Mouse (Mus musculus) spleen, adult 12 weeks (tissue): ENCODE measurements around the gene Cacna1d.
A peak's percentile ranks its signal among the peaks of the same experiment; 100 is the strongest.

ENCODE experiments used
- DNase-seq: peaks from one replicate; pipeline ENCODE4 v3.0.0; 2022; ENCODE audit warnings: low spot score

Gene Cacna1d

GRCm38 (mm10) chr14:30458820-30459219 is 32.4 kb downstream of the Cacna1d start:
- no peak for DNase-seq

- DNase-seq, result peak; percentile 32
Measured at GRCm38 (mm10) chr14:30457897-30458296, 33.4 kb downstream of the Cacna1d start.

- DNase-seq, result no peak
Measured at GRCm38 (mm10) chr14:30457436-30457835, 33.8 kb downstream of the Cacna1d start.

GRCm38 (mm10) chr14:30455801-30456595 is 35.3 kb downstream of the Cacna1d start:
- DNase-seq, result no peak

- no peak for DNase-seq
Measured at GRCm38 (mm10) chr14:30439915-30440314, 51.3 kb downstream of the Cacna1d start.

DNA sequence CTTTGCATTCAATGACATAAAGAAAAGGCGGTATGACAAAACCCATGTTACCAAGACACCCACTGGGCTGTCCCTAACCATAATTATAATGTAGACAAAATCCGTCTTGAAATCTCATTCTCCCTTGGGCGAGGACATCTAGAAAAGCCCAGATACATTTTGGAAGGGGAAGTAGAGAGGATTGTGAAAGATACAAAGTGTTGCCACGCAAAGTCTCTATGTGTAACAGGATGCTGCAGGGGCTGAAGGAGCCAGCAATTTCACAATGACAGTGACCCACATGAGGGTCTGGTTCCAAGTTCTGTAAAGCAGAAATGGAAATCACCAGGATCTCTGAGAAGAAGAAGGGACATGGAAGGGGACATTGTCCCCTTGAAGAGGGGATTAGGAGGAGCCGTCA is 55.9 kb downstream of the Cacna1d start:
- DNase-seq, result no peak

DNA sequence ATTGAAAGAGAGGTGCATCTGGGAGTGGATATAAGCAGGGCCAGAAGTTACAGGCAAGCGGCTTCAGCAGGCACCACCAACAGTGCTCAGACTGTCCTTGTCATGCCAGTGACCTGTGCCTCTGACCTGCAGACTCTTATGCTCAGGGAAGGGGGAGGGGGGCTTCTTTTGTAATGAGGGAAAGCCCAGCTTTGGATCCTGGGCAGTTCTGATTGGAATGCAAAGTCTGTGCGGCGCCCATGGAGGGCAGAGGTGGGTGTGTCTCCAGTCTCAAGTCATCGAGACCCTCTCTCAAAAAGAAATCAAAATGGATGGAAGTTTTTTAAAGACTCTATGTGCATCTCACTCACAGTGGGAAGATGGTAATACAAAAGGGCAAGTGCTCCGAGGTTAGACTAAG is 60.8 kb downstream of the Cacna1d start:
- DNase-seq, result no peak

DNA sequence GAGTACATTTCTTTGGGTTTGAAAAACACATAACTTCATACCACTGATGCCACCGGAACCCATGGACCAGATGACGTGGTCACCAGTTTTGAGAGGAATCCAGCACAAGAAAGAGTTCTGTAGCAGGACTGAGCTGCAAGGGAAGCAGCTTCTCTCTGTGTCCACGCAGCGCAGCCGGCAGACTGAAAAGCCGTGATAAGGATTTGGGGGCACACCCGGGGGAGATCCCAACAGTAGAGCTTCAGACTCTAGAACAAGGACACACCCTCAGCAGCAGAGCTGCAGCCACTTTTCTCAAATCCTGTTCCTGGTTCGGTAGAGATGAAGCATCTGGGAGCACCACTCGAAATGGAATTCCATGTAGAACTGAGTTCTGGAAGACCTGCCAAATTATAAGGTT is 61.2 kb downstream of the Cacna1d start:
- DNase-seq, result no peak

GRCm38 (mm10) chr14:30429606-30430005 is 61.6 kb downstream of the Cacna1d start:
- no peak for DNase-seq

DNA sequence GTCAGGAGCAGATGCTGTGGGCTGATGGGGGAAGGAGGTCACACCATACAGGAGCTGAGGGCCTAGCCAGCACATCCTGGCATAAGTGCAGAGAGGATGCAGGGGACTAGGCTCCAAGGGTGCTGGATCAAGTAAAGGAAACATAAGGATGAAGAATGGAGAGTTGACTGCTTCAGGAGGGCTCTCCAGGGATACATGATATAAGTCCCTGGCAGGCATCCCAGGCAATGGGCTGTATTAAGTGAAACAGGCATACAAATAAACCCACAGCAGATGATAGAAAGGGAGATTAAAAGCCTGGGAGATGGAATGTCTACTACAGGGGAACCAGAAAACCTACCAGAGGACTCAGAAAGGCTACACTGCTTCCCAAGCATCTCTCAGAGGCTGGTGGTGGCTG is 62.5 kb downstream of the Cacna1d start:
- DNase-seq, result no peak

- DNase-seq, result no peak
Measured at GRCm38 (mm10) chr14:30425876-30426275, 65.4 kb downstream of the Cacna1d start.

DNA sequence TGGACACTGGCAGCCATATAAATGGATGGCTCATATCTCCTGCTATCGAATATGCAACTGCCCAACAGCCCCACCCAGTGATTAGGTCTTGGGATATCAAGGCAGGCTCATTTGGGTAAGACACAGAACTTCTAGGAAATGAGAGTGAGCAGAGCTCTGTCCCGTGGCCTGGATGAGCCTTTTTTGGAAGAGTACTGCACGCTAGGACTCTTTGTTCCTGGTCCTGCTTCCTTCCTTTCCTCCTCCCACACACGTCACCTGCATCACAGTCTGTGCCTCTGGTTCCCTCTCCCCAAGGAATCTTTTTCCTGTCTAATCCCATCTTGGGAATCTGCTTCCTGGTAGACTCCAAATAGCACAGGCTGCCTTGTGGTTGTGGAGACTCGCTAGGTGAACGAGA is 66.1 kb downstream of the Cacna1d start:
- no peak for DNase-seq

GRCm38 (mm10) chr14:30424638-30425037 is 66.6 kb downstream of the Cacna1d start:
- DNase-seq, result no peak

DNA sequence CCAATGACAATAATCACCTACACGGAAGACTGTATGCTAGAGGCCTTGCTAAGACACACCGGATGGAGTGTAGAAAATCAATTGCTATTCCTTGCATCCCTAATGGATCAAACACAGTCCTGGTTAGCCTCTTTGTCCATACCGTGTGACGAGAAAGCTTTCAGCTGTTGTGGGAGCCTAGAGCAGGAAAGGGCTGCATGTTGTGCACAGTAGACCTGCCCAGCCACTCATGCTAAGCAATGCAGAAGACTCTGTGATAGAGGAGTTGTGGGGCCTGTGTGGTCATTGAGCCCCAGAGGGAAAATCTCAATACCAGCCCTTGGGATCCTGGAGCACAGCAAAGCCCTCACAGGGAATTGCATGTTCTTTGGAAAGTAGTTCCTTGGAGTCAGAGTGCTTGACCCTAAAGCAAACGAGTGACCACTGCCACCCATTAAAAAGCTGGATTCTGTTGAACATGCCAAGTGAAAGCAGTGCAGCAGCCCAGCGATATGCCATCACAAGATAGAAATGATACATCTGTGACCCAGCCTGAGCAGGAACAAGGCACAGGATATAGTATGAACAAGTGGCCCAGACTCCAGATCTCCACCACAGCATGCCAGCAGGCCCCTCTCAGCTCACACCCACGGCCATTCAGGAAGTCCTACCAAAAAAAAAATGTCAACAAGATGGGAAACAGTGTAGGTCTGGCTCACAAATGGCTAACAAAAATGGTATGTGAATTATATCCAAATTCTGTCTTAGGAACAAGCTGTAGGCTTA is 68.7 kb downstream of the Cacna1d start:
- DNase-seq, result no peak

DNA sequence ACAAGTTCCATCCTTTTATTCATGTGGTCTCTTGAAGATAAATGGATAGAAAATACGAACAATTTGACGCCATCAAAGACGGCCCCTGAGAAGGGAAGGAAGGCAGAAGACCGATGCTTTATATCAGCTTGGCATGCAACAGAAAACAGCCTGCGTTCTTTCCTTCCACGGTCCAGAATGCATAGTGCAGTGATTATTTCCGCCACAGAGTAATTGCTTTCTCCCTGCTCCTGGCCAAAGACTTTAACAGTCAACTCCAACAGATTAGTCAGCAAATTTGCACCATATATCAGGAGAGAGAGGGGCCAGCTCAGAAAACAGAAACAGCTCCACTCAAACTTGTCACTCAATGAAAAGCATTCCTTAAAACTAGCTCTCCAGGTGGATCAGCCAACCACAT is 71.8 kb downstream of the Cacna1d start:
- DNase-seq, result no peak

DNA sequence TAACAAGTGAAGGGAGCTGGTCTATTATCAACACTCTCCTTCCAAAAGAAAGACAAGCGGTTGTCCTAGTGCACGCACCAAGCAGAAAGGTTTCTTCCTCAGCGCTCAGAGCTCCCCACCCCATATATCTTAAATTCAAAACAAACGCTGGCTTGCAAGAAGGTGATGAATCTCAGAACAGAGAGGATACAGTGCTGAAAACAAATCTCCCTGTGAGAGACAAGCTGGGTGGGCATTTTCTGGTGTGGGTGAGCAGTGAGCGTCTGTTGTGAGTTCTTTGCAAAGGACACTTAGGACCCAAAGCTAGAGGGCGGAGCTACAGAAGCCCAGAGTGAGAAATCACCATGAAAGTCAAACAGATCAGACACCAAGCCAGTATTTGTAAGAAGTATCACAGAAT is 72.2 kb downstream of the Cacna1d start:
- DNase-seq, result no peak

DNA sequence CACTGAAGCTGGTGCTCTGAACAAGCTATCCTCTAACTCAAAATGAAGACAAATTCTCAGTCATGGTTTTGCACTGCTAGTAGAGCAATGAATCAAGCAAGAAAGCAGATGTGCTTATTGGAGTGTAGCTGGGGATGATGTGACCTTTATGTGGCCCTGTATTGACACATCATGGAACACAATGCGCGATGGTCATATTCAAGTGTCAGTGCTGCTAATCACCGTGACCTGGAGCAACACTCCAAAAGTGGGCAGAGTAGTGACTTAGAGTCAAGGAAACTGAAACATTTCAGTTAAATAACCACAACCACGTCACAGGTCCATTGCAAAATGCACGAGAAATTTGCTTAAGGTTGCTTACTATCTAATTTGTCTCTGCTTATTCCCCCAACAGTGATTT is 75.4 kb downstream of the Cacna1d start:
- DNase-seq, result no peak

GRCm38 (mm10) chr14:30414131-30414530 is 77.1 kb downstream of the Cacna1d start:
- DNase-seq, result no peak

DNA sequence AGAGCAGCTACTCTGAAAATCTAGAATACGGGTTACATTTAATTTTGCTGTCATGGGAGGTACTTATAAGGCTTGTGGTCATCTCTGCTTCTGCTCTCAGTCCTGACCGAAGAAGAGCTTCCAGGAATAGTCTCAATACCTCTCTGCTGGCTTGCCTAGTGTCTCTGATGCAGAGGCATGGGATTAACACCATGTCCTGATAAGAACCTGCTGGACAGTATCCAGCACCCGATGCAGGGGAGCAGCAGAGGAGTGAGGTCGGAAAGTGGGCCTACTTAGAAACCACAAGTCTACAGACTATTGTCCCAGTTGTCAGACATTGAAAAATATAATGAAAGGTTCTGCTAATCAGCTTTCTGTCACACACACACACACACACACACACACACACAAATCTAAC is 81.9 kb downstream of the Cacna1d start:
- DNase-seq, result no peak

DNA sequence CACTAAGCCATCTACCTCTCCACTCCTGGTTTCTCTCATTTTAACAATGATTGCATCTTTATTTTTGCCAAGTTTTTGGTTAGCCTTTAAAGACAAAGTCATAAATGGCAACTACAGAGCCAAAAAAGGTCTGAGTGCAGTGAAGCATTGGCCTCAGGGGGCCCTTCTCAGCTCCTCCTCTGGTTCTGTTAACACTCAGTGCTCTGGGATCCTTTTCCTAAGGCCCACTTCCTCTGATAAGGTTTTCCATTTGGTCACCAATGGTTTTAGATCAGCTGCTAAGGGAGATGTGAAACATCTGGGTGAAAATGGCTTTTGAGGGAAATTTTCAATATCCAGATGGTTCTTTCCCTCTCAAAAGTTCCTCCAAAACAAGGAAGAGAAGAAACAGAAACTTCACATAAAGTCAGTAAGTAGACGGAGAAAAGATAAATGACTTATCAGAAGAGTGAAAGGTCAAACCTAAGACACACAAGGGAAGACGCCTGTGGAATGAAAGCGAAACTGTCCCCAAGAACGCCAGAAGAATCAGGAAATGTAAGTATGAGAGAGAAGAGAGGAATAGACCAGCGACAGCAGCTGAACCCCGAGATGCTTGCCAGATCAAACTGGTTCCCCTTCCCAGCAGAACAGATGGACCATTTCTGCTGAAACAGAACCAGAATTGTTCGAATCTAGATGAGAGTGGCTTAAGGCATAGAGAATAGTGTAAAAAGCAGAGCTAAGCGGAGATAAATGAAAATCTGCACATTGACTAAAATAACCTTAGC is 85.6 kb downstream of the Cacna1d start:
- DNase-seq, result no peak

GRCm38 (mm10) chr14:30378306-30378705 is 112.9 kb downstream of the Cacna1d start:
- no peak for DNase-seq

DNA sequence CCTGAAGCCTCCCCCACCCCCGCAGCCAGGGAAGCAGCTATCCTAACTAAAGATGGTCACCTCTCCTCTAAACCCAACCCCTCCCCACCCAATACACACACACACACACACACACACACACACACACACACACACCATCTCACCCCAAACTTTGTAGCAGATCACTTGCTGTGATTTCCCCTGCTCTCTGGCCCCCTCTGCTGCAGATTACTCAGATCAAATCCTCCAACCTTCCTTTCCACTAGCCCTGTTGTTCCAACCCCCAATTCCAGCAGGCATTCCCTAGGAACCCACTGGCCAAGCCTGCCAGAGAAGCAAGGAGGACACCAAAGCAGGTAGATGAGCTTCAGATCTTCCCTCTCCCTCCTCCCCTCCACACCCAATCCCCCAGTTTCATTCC is 118.4 kb downstream of the Cacna1d start:
- no peak for DNase-seq

DNA sequence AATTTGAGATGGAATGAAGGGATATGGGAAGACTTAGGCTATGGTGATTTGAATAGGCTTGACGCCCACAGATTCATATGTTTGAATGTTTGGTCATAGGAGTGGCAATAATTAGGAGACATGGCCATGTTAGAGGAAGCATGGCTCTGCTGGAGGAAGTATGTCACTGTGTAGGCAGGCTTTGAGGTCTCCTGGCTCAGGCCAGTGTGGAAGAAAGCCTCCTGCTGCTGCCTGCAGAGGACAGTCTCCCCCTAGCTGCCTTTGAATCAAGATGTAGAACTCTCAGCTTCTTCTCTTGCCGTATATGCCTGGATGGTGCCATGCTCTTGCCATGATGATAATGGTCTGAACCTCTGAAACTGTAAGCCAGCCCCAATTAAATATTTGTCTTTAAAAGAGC is 120.2 kb downstream of the Cacna1d start:
- DNase-seq, result no peak
